Mouse (Mus musculus) embryonic facial prominence, embryonic 11.5 days (tissue): ENCODE results near the gene Klhl23. TPM values are rescaled to one million over a fixed set of nuclear protein-coding genes. Genes with fewer than 3 reads are reported as not detected.

ENCODE experiments used
- ATAC-seq: fragments of 200-750 bp; cut with Nextera tagmentation; replicated peaks from 2 replicates; pipeline ENCODE4 v1.8.0; 2017; ENCODE audit warnings: low read depth; ENCODE audit not compliant: insufficient number of reproducible peaks, low FRiP score, low TSS enrichment
- DNase-seq: peaks from one replicate; pipeline ENCODE4 v3.0.0-alpha.2; 2015; ENCODE audit warnings: low spot score
- H3K27ac ChIP-seq: fragments of 300-500 bp; sonication (generic); replicated peaks from 2 replicates; pipeline ENCODE4 v1.5.1; 2014; ENCODE audit warnings: mild to moderate bottlenecking, low read depth, low read length, control low read depth
- H3K27me3 ChIP-seq: fragments of 300-500 bp; sonication (generic); 2 replicates; pipeline ENCODE4 v1.6.1; 2014; ENCODE audit warnings: mild to moderate bottlenecking, low read length, moderate library complexity, mixed read lengths; ENCODE audit not compliant: control insufficient read depth, insufficient read depth
- H3K36me3 ChIP-seq: fragments of 300-500 bp; sonication (generic); replicated peaks from 2 replicates; pipeline ENCODE4 v1.6.1; 2014; ENCODE audit warnings: low read depth, mild to moderate bottlenecking, low read length, moderate library complexity, mixed read lengths; ENCODE audit not compliant: control insufficient read depth, insufficient read depth
- H3K4me1 ChIP-seq: fragments of 300-500 bp; sonication (generic); 2 replicates; pipeline ENCODE4 v1.6.1; 2014; ENCODE audit warnings: low read length, mixed read lengths; ENCODE audit not compliant: control insufficient read depth, insufficient read depth
- H3K4me2 ChIP-seq: fragments of 300-500 bp; sonication (generic); 2 replicates; pipeline ENCODE4 v1.6.1; 2014; ENCODE audit warnings: low read depth, mild to moderate bottlenecking, control low read depth, low read length, moderate library complexity
- H3K4me3 ChIP-seq: fragments of 300-500 bp; sonication (generic); 2 replicates; pipeline ENCODE4 v1.5.1; 2014; ENCODE audit warnings: low read depth, low read length, control low read depth
- H3K9ac ChIP-seq: fragments of 300-500 bp; sonication (generic); replicated peaks from 2 replicates; pipeline ENCODE4 v1.6.1; 2014; ENCODE audit warnings: mild to moderate bottlenecking, control low read depth, low read length
- H3K9me3 ChIP-seq: fragments of 300-500 bp; sonication (generic); replicated peaks from 2 replicates; pipeline ENCODE4 v1.6.1; 2016; ENCODE audit warnings: mild to moderate bottlenecking, low read length, inconsistent platforms, mixed read lengths; ENCODE audit not compliant: control insufficient read depth
- WGBS: fragments of 180-500 bp; shearing (Covaris S2); extraction: QIAGEN DNeasy Blood & Tissue Kit; methylation state at CpG from one replicate; pipeline ENCODE4 v1.1.7; 2014; 5-methylcytosine and 5-hydroxymethylcytosine counted together
- polyA plus RNA-seq: library from polyadenylated mRNA; unstranded; fragments of >200 nt; fragmentation: Nextera tagmentation; extraction: Ambion mirVana; gene quantifications from 2 replicates; pipeline ENCODE4 v1.2.1, GENCODE M21; 2014

Klhl23 gene
- polyA plus RNA-seq, 1 experiment from 2014 or later = 30.8 TPM

DNA sequence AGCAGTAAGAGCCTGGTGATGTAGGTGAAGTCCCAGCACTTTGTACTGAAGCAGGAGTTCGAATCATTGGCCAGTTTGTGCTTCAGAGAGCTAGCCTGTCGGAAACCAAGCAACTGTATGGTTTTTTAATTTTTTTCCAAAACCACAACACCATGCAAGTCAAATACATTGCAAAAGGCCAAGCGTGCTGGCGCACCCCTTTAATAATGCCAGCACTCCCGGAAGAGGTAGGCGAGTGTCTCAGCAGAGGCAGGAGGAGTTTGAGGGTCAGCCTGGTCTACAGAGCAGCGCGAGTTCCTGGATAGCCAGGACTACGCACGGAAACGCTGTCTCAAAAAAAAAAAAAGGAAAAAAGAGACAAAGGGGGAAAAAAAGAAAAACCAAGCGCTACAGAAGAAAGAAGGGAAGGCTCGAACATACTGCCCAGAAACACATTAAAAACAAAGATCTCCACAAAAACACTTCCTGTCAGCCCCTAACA is 39.3 kb downstream of the Klhl23 start:
- Histone ChIP-seq H3K4me2 (peak overlapping the region; percentile 42), H3K9ac (peak overlapping the region; percentile 99), H3K9me3 (no peaks in the 10 kb centered on the region), H3K4me3 (peak overlapping the region; percentile 100), H3K27ac (0 out of 2 replicates have a peak overlapping the region, but pooled peaks have one; percentile 82), H3K27me3 (no peaks in the 10 kb centered on the region), H3K36me3 (no peaks in the 10 kb centered on the region), H3K4me1 (no peaks in the 10 kb centered on the region)
- DNase-seq (no peak), ATAC-seq (peak; percentile 41; the same call in 1 of the 2 replicates)
- WGBS = 12% methylated on average over 13 of the region's 13 CpGs

DNA sequence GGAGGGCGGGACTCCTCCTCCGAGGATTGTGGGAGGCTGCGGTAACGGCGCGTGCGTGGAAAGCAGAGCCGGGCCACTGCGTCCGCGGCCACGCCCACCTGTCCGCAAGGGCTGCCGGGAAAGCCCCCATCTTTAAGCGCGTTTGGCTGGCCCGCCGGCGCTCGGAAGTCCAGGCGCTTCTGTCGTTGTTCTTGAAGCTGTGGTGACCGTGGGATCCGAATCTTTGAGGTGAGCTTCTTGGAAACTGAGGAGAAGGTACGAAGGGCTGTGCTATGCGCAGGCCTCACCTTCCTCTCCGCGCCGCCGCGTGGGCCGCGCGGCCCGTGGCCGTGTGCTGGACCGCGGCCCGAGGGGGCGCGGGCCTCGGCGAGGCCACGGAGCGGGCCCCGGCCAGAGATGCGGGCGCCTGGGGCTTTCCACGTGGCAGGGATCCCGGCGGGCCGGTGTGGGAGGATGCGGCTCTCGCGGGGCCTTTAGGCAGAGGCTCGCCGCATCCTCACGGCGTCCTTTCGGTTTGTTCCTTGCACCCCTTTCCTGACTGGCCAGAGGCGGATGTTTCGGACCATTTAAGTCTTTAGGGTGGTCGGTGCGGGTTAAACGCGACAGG is 39.8 kb downstream of the Klhl23 start, which contains the start of gene Ssb:
Gene Ssb, plus strand, starts transcription at position 78 of the 607 bp plus-strand sequence.
- Histone ChIP-seq H3K9ac (peak within 1 kb of the TSS; percentile 99), H3K9me3 (no peaks in the 10 kb centered on the region), H3K4me2 (peak within 1 kb of the TSS; percentile 42), H3K36me3 (no peaks in the 10 kb centered on the region), H3K27me3 (no peaks in the 10 kb centered on the region), H3K4me1 (no peaks in the 10 kb centered on the region), H3K27ac (peak within 1 kb of the TSS; percentile 82), H3K4me3 (peak within 1 kb of the TSS; percentile 100)
- DNase-seq = peak; percentile 95
- WGBS = under 1% methylated on average over 66 of the region's 66 CpGs
- ATAC-seq = peak; percentile 91

DNA sequence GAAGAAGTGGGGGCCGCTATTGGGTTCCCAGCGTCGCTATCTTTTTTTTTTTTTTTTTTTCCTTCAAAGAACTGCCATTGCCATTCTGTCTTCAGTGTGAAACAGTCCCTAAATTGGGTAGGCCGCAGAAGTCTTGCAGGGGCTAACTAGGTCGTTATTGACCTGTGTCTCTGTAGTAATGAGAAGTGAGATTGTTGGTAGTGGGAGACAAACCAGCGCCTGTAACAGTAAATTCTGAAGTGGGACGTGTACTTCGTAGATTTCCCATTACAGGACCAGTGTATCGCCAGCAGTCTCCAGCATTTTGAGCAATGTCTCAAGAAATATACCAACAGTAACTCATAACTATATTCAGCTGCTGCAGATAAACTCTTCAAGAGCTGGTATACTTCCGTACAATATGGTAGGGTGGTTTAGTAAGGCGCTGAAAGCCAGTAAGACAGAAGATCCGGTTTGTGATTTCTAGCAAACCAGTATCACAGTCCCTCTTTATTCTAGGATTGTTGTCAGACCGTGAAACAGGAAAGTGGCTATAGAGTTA is 40.4 kb downstream of the Klhl23 start:
- no peak overlapping the region for H3K27ac ChIP-seq
- H3K4me3 ChIP-seq = peak overlapping the region; percentile 100
- WGBS = 2% methylated on average over 13 of the region's 13 CpGs

DNA sequence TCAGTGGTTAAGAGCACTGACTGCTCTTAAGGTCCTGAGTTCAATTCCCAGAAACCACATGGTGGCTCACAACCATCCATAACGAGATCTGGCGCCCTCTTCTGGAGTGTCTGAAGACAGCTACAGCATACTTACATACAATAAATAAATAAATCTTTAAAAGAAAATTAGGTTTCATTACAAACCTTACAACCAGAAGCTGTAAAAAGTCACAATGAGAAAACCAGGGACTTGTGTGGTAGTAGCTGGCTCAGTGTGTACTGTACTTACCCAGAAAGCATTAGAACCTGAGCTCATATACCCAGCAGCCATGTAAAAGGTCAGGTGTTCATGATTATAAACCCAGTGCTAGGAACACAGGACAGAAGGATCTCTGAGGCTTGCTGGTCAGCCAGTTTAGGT is 62.2 kb downstream of the Klhl23 start:
- H3K27ac ChIP-seq = no peak overlapping the region
- H3K9me3 ChIP-seq = no peaks in the 10 kb centered on the region
- no peaks in the 10 kb centered on the region for H3K27me3 ChIP-seq
- WGBS = 59% methylated on average over 2 of the region's 2 CpGs
- H3K36me3 ChIP-seq = no peaks in the 10 kb centered on the region
- no peak for DNase-seq
- H3K4me2 ChIP-seq = no peak overlapping the region
- H3K9ac ChIP-seq = no peak overlapping the region
- no peak for ATAC-seq
- no peak overlapping the region for H3K4me3 ChIP-seq
- no peaks in the 10 kb centered on the region for H3K4me1 ChIP-seq

More for the DNA sequence above, 40.4 kb downstream of the Klhl23 start:
- ATAC-seq = no peak
- peak overlapping the region; percentile 99 for H3K9ac ChIP-seq
- peak; percentile 15 for DNase-seq
- H3K36me3 ChIP-seq = no peaks in the 10 kb centered on the region
- no peaks in the 10 kb centered on the region for H3K27me3 ChIP-seq
- H3K4me2 ChIP-seq = peak overlapping the region; percentile 42
- H3K9me3 ChIP-seq = no peaks in the 10 kb centered on the region
- no peaks in the 10 kb centered on the region for H3K4me1 ChIP-seq

DNA sequence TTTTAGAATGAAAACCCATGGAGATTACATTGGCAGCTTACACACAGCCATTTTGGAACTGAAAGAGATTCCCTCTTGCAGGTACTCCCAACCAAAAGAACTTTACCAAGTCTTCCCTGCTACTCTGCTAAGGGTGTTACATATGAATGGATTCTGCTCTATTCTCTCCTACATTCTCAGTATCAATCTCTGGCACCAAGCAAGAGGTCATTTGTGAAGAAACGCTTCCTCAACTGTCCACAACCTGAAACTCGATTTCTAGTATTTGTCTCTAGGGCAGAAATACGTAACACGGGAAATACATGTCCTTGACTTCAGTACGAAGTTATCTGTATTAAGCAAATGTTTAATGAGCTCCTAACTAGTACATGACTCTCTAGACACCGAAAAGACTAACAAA is 62.8 kb downstream of the Klhl23 start:
- Histone ChIP-seq H3K4me3 (peak overlapping the region; percentile 51), H3K9me3 (no peaks in the 10 kb centered on the region), H3K27me3 (no peaks in the 10 kb centered on the region), H3K9ac (no peak overlapping the region), H3K4me2 (peak overlapping the region; percentile 37), H3K27ac (no peak overlapping the region), H3K4me1 (no peaks in the 10 kb centered on the region), H3K36me3 (no peaks in the 10 kb centered on the region)
- 66% methylated on average over 6 of the region's 6 CpGs for WGBS
- ATAC-seq (no peak), DNase-seq (no peak)

DNA sequence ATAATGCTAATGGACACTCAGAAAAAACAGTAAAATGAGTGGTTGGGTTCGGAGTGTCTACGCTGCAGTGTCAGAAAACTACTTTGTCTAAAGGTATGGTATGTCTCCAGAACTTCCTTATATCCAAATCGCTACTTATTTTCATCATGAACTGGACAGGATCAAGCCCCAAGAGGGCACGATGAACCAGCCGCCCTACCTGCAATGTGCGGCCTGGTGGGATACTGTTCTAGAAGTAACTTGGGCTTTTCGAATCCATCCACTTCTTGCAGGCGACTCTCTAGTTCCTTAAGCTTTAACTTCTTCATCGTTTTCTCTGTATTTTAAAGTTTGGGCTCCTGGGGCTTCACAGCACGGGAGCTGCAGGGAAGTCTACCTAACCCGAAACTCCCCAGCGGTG is 63.3 kb downstream of the Klhl23 start:
- ATAC-seq (peak; percentile 29), DNase-seq (no peak)
- H3K9me3 ChIP-seq = no peaks in the 10 kb centered on the region
- H3K27ac ChIP-seq = 0 out of 2 replicates have a peak overlapping the region, but pooled peaks have one; percentile 53
- H3K27me3 ChIP-seq = no peaks in the 10 kb centered on the region
- peak overlapping the region; percentile 51 for H3K4me3 ChIP-seq
- H3K4me2 ChIP-seq = peak overlapping the region; percentile 37
- H3K36me3 ChIP-seq = no peaks in the 10 kb centered on the region
- no peaks in the 10 kb centered on the region for H3K4me1 ChIP-seq
- peak overlapping the region; percentile 86 for H3K9ac ChIP-seq
- 7% methylated on average over 12 of the region's 12 CpGs for WGBS

DNA sequence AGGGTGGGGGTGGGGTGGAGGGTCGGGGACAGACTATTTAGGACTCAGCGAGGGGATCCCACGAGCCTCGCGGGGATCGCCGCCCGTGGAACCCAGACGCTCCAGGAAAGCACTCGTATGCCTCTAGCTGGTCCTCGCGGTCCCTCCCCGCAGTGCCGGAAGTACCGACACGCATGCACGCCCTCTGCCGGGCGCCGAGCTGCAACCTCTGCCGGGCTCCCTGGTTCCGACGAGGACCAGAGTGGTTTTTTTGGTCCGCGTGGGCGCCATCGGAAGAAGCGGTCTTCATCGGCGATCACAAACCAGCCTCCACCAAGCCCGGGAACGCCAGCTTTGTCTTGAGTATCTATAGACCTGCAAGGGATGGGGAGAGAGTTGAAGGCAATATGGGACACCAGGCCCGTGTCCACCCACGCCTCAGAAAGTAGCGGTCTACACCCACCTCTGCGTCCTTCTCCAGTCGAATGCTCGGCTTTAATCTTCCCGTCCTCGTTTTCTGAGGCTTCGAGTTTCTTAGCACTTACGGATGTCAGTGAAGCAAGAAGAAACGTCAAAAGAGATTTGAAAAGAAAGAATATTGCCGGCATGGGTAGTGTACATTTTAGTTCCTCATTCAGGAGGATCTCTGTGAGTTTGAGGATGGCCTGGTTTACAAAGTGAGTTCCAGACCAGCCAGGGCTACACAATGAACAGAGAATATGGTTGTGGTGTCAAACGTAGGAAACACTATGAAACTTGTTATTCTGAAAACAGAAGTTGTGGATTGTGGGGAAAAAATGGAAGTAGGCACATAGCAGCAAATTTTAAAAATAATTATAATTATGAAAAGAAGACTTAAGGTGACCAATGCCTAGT is 63.9 kb downstream of the Klhl23 start, which contains the start of gene Mettl5:
Gene Mettl5, minus strand, starts transcription at position 165 of the 855 bp plus-strand sequence.
- peak within 1 kb of the TSS; percentile 86 for H3K9ac ChIP-seq
- 0 out of 2 replicates have a peak within 1 kb of the TSS, but pooled peaks have one; percentile 53 for H3K27ac ChIP-seq
- H3K27me3 ChIP-seq = no peaks in the 10 kb centered on the region
- 2% methylated on average over 45 of the region's 45 CpGs for WGBS
- no peaks in the 10 kb centered on the region for H3K36me3 ChIP-seq
- H3K4me3 ChIP-seq = peak within 1 kb of the TSS; percentile 51
- H3K4me1 ChIP-seq = no peaks in the 10 kb centered on the region
- no peaks in the 10 kb centered on the region for H3K9me3 ChIP-seq
- ATAC-seq = peak; percentile 89
- peak; percentile 91 for DNase-seq
- H3K4me2 ChIP-seq = peak within 1 kb of the TSS; percentile 37
